Mouse (Mus musculus) liver, adult 2 months (tissue): ENCODE measurements around the gene Wars2.

Experiments used
- CTCF ChIP-seq: fragments of 200-500 bp; IDR thresholded peaks from 2 replicates; pipeline ENCODE4 v1.5.1; 2011; ENCODE audit warnings: low read depth, low read length, control low read depth
- POLR2A ChIP-seq: fragments of 200-500 bp; IDR thresholded peaks from 2 replicates; pipeline ENCODE4 v1.6.1; 2011; ENCODE audit warnings: low read length, control low read depth; ENCODE audit not compliant: insufficient read depth; ENCODE audit errors: extremely low read depth

GRCm38 (mm10) chr3:99162191-99162590, 21.3 kb downstream of the Wars2 start:
- TF ChIP-seq CTCF (no peak), POLR2A (no peak)
